In genomic region chr4:117107813-117108523, GRCm38 (mm10) we compare ENCODE assay signal across 16 mouse cellular contexts. TPM values are rescaled to one million over a fixed set of nuclear protein-coding genes. Genes with fewer than 3 reads are reported as not detected.
"Had no signal": no experiment of that assay in that cellular context is flagged by ENCODE, and none has a peak within 500 bp of the region (broad histone marks: within the 10 kb centered on the region; RNA-seq: fewer than 3 reads in every experiment).

No protein-coding gene starts in this region.

- H3K36me3 ChIP-seq: liver, embryonic 13.5 days had no signal

- H3K9me3 ChIP-seq: kidney, embryonic 15.5 days; liver, embryonic 13.5 days; midbrain, embryonic 13.5 days had no signal

- H3K4me1 ChIP-seq: liver, embryonic 13.5 days; midbrain, embryonic 13.5 days had no signal

- H3K9ac ChIP-seq: kidney, embryonic 15.5 days; liver, embryonic 13.5 days; midbrain, embryonic 13.5 days had no signal

- DNase-seq: kidney, adult 8-10 months; kidney, postnatal 10 days; kidney, postnatal 36 days; layer of hippocampus, postnatal 36 days; liver, embryonic 13.5 days; lung, adult 2 months; thymus, postnatal 25 days had no signal

- ATAC-seq: midbrain, embryonic 13.5 days had no signal

- H3K4me3 ChIP-seq: kidney, embryonic 15.5 days; left cerebral cortex, adult 2 months; liver, embryonic 13.5 days; midbrain, embryonic 13.5 days had no signal

- H3K27me3 ChIP-seq: kidney, embryonic 15.5 days; liver, embryonic 13.5 days; midbrain, embryonic 13.5 days had no signal

- H3K27ac ChIP-seq: kidney, embryonic 15.5 days; left cerebral cortex, adult 2 months; liver, embryonic 13.5 days; macrophage; midbrain, embryonic 13.5 days had no signal

- H3K4me2 ChIP-seq: kidney, embryonic 15.5 days; liver, embryonic 13.5 days; midbrain, embryonic 13.5 days had no signal

RNA-seq across cellular contexts. Expression of gene Ptch2, which starts 12.1 kb away (rescaled TPM):
- polyA plus RNA-seq: macrophage had no signal

RNA-seq across cellular contexts. Expression of gene Tctex1d4, which starts 18.6 kb away (rescaled TPM):
- total RNA-seq: layer of hippocampus, postnatal 36 days; left cerebral cortex, adult 2 months; left cerebral cortex, postnatal 36 days; liver, adult 2 months had no signal
- polyA plus RNA-seq: kidney, embryonic 15.5 days; limb, embryonic 11.5 days; liver, embryonic 13.5 days; midbrain, embryonic 13.5 days; neural tube, embryonic 11.5 days; neural tube, embryonic 14.5 days had no signal
